Comparison of ENCODE assay signal across 22 mouse cellular contexts in the genomic region with DNA sequence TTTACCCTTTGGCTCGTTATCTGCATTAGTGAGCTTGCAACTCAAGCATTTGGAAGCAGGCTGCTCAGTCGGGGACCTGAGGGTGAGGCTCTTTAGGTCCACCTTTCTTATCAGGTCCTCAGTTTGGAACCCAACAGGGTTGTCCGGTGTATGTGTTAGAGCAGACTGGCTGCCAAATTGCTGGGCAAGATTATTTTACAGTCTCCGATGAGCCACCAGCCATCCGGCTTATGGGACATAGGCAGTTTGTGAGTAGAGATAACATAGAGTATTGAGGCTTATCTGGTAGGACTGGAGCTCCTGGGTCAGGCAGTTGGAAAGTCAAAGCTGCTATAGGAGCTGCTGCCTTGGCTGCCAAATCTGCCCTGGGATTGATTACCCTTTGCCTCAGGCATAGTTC. TPM values are rescaled to one million over a fixed set of nuclear protein-coding genes. Genes with fewer than 3 reads are reported as not detected.
DNase-seq lines count a peak whose midpoint lies in the region; ATAC-seq lines count a peak whose summit lies in the region.
"Had no signal": no experiment of that assay in that cellular context is flagged by ENCODE, and none has a peak within 500 bp of the region (broad histone marks: within the 10 kb centered on the region; RNA-seq: fewer than 3 reads in every experiment).

No protein-coding gene starts in this region.

- WGBS in heart, embryonic 12.5 days: 34% methylated on average over 5 of the region's 5 CpGs
- WGBS in liver, embryonic 12.5 days (ENCODE audit: insufficient replicate concordance): 22% methylated on average over 5 of the region's 5 CpGs
- WGBS in liver, embryonic 16.5 days (ENCODE audit: insufficient replicate concordance): 16% methylated on average over 5 of the region's 5 CpGs

- H3K4me2 ChIP-seq in heart, embryonic 12.5 days: no peak overlapping the region
- no peak overlapping the region for H3K4me2 ChIP-seq in liver, embryonic 12.5 days
- H3K4me2 ChIP-seq in liver, embryonic 16.5 days (ENCODE audit: low read depth, low read length): no peak overlapping the region
- H3K4me2 ChIP-seq: forebrain, embryonic 13.5 days; hindbrain, embryonic 12.5 days had no signal

- no peaks in the 10 kb centered on the region for H3K36me3 ChIP-seq in heart, embryonic 12.5 days
- no peaks in the 10 kb centered on the region for H3K36me3 ChIP-seq in liver, embryonic 12.5 days
- H3K36me3 ChIP-seq in liver, embryonic 16.5 days (ENCODE audit: control insufficient read depth, insufficient read depth): no peaks in the 10 kb centered on the region
- H3K36me3 ChIP-seq: embryonic facial prominence, embryonic 10.5 days; G1E; hindbrain, embryonic 12.5 days had no signal

- H3K4me1 ChIP-seq in heart, embryonic 12.5 days (replicated peaks): no peaks in the 10 kb centered on the region
- H3K4me1 ChIP-seq in liver, embryonic 12.5 days: peaks cover 7% of the 10 kb centered on the region; the same call in 1 of the 2 replicates
- H3K4me1 ChIP-seq in liver, embryonic 16.5 days (ENCODE audit: control insufficient read depth, low read depth, low read length): no peaks in the 10 kb centered on the region
- H3K4me1 ChIP-seq: forebrain, embryonic 13.5 days; hindbrain, embryonic 12.5 days had no signal

- DNase-seq in heart, adult 11 months: peak; percentile 72
- no peak for DNase-seq in left cerebral cortex, adult 18-20 months (ENCODE audit: low spot score in 2 of 2)
- no peak for DNase-seq in ovary, postnatal 10 days (ENCODE audit: low spot score)
- no peak for DNase-seq in adipocyte (ENCODE audit: low spot score)
- DNase-seq: adrenal gland, postnatal 14 days; B cell, adult 2 months; cerebellum, adult 11-12 months; cerebellum, adult 9-11 months; cerebellum, postnatal 36 days; forebrain, postnatal 0 days; gastrocnemius, adult 2 months; gastrocnemius, postnatal 25 days; heart, postnatal 10 days; heart, postnatal 4 days had no signal

- no peaks in the 10 kb centered on the region for H3K9me3 ChIP-seq in heart, embryonic 12.5 days (replicated peaks)
- H3K9me3 ChIP-seq in liver, embryonic 12.5 days (replicated peaks): no peaks in the 10 kb centered on the region
- no peaks in the 10 kb centered on the region for H3K9me3 ChIP-seq in liver, embryonic 16.5 days (replicated peaks; ENCODE audit: control insufficient read depth, low read length)
- H3K9me3 ChIP-seq: embryonic facial prominence, embryonic 10.5 days; forebrain, embryonic 13.5 days; hindbrain, embryonic 12.5 days had no signal

- no peak overlapping the region for H3K9ac ChIP-seq in heart, embryonic 12.5 days
- no peak overlapping the region for H3K9ac ChIP-seq in liver, embryonic 12.5 days
- H3K9ac ChIP-seq in liver, embryonic 16.5 days (ENCODE audit: low read depth, low read length): no peak overlapping the region
- H3K9ac ChIP-seq: forebrain, embryonic 13.5 days; forebrain, postnatal 0 days; hindbrain, embryonic 12.5 days had no signal

- no peak overlapping the region for H3K4me3 ChIP-seq in heart, embryonic 12.5 days
- no peak overlapping the region for H3K4me3 ChIP-seq in liver, embryonic 12.5 days
- H3K4me3 ChIP-seq in liver, embryonic 16.5 days (ENCODE audit: low read depth, low read length): no peak overlapping the region
- H3K4me3 ChIP-seq: embryonic facial prominence, embryonic 10.5 days; forebrain, embryonic 13.5 days; gastrocnemius, adult 2 months; hindbrain, embryonic 12.5 days had no signal

- H3K27ac ChIP-seq in heart, embryonic 12.5 days (ENCODE audit: poor library complexity, severe bottlenecking): no peak overlapping the region
- H3K27ac ChIP-seq in liver, embryonic 12.5 days: no peak overlapping the region
- H3K27ac ChIP-seq in liver, embryonic 16.5 days (ENCODE audit: low read length): no peak overlapping the region
- H3K27ac ChIP-seq: embryonic facial prominence, embryonic 10.5 days; forebrain, embryonic 13.5 days; gastrocnemius, adult 2 months; hindbrain, embryonic 12.5 days had no signal

- H3K27me3 ChIP-seq in heart, embryonic 12.5 days (replicated peaks): no peaks in the 10 kb centered on the region
- H3K27me3 ChIP-seq in liver, embryonic 12.5 days (replicated peaks): peaks cover 5% of the 10 kb centered on the region; the same call in 1 of the 2 replicates
- H3K27me3 ChIP-seq in liver, embryonic 16.5 days (ENCODE audit: control insufficient read depth, insufficient read depth, low read depth, low read length): no peaks in the 10 kb centered on the region
- H3K27me3 ChIP-seq: forebrain, embryonic 13.5 days; hindbrain, embryonic 12.5 days had no signal

- ATAC-seq in heart, embryonic 12.5 days (ENCODE audit: insufficient number of reproducible peaks, low FRiP score): no peak
- peak; percentile 58 for ATAC-seq in liver, embryonic 12.5 days
- peak; percentile 16; the same call in 1 of the 2 replicates for ATAC-seq in liver, embryonic 16.5 days (ENCODE audit: low read depth)
- ATAC-seq: CD4-positive, CD25-positive, alpha-beta regulatory T cell, adult 4 months; forebrain, embryonic 13.5 days; forebrain, postnatal 0 days had no signal

RNA-seq across cellular contexts. Expression of a gene that starts 27.1 kb away (rescaled TPM):
- 8.8 and 9.6 TPM in 2 replicates for polyA plus RNA-seq in heart, embryonic 12.5 days (2016; fragmentation: Nextera tagmentation; extraction: Ambion mirVana)
- polyA plus RNA-seq in liver, embryonic 12.5 days (2016; fragmentation: Nextera tagmentation; extraction: Ambion mirVana): 2.5 and 2.6 TPM in 2 replicates
- 1.5 and 2.2 TPM in 2 replicates for polyA plus RNA-seq in liver, embryonic 16.5 days (2015; fragmentation: Nextera tagmentation; extraction: Ambion mirVana)
- total RNA-seq in left cerebral cortex, adult 18-20 months (2021): 10 to 100 TPM; 10.0 to 12.9 TPM
- polyA plus RNA-seq: G1E had no signal
